Mouse (Mus musculus) midbrain, postnatal 0 days (tissue): ENCODE measurements at regions not wholly inside any gene's neighbourhood (a gene's known extent, or its start where the extent isn't known, plus 50 kb on each side); places are given as distances from the start of the nearest gene placed in this dataset.
A peak's percentile ranks its signal among the peaks of the same experiment; 100 is the strongest.

Experiments used
- ATAC-seq: fragments of 200-750 bp; cut with Nextera tagmentation; 2 replicates; pipeline ENCODE4 v1.8.0; 2017; ENCODE audit warnings: moderate number of reproducible peaks, mild to moderate bottlenecking, moderate TSS enrichment, moderate library complexity; ENCODE audit not compliant: low FRiP score
- DNase-seq: peaks from one replicate; pipeline ENCODE4 v3.0.0-alpha.2; 2015; ENCODE audit warnings: low spot score
- H3K27ac ChIP-seq: fragments of 300-500 bp; sonication (generic); 2 replicates; pipeline ENCODE4 v1.5.1; 2014; ENCODE audit warnings: low read depth, mild to moderate bottlenecking, low read length, mixed read lengths
- H3K27me3 ChIP-seq: fragments of 300-500 bp; sonication (generic); 2 replicates; pipeline ENCODE4 v1.6.1; 2014; ENCODE audit warnings: low read length, control low read depth, mixed read lengths; ENCODE audit not compliant: insufficient read depth
- H3K36me3 ChIP-seq: fragments of 300-500 bp; sonication (generic); 2 replicates; pipeline ENCODE4 v1.6.1; 2014; ENCODE audit warnings: low read length, control low read depth, mixed read lengths; ENCODE audit not compliant: insufficient read depth
- H3K4me1 ChIP-seq: fragments of 300-500 bp; sonication (generic); 2 replicates; pipeline ENCODE4 v1.6.1; 2014; ENCODE audit warnings: mild to moderate bottlenecking, control low read depth, antibody characterized with exemption, low read length, mixed read lengths; ENCODE audit not compliant: insufficient read depth
- H3K4me2 ChIP-seq: fragments of 300-500 bp; sonication (generic); 2 replicates; pipeline ENCODE4 v1.6.1; 2014; ENCODE audit warnings: low read depth, mild to moderate bottlenecking, low read length, mixed read lengths; ENCODE audit not compliant: poor library complexity, severe bottlenecking
- H3K4me3 ChIP-seq: fragments of 300-500 bp; sonication (generic); 2 replicates; pipeline ENCODE4 v1.5.1; 2014; ENCODE audit warnings: low read depth, mild to moderate bottlenecking, low read length, moderate library complexity
- H3K9ac ChIP-seq: fragments of 300-500 bp; sonication (generic); replicated peaks from 2 replicates; pipeline ENCODE4 v1.6.1; 2014; ENCODE audit warnings: mild to moderate bottlenecking, low read length, moderate library complexity, mixed read lengths; ENCODE audit not compliant: poor library complexity, severe bottlenecking
- H3K9me3 ChIP-seq: fragments of 300-500 bp; sonication (generic); 2 replicates; pipeline ENCODE4 v1.6.1; 2016; ENCODE audit warnings: low read length, control low read depth
- CTCF ChIP-seq: IDR thresholded peaks from 2 replicates; pipeline ENCODE4 v1.5.1; 2016; ENCODE audit warnings: antibody characterized with exemption, mild to moderate bottlenecking
- WGBS: fragments of 180-500 bp; shearing (Covaris S2); extraction: QIAGEN DNeasy Blood & Tissue Kit; methylation state at CpG from one replicate; pipeline ENCODE4 v1.1.7; 2014; 5-methylcytosine and 5-hydroxymethylcytosine counted together

DNA sequence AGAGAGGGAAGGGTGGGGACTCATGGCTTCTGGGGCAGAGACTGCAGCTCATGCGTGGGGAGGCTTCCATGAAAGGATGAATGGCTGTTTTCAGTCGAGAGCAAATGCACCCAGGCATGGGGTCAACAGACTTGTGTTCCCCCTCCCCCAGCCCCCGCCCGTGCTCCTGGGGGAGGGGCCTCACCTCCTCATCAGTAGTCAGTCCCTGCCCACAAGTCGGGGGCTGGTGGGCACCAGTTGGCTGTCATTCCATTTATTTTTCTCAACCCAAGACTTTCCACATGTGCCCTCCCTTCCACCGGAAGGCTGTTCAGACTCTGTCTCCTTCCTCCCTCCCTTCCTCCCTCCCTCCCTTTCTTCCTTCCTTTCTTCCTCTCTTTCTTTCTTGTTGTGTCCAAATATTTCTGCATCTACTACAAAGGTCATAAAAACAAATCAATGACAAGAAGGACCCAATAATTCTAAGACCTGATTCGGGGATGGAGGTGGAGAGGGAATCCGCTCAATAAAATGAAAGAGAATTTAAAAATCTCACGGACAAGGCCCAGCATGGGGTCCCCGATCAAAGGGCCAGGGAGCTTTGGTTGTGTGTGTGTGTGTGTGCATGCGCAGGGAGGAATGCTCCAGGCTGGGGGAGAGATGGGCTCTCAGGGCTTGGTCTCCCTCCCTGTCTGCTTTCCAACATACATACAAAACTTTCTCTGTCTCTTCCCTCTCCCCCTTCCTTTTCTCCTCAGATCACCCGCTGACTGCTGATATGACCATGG lies 57.7 kb downstream of the Rpl14 start:
- Histone ChIP-seq H3K9me3 (0 out of 2 replicates have a peak, but pooled peaks cover 4% of the 10 kb centered on the region), H3K36me3 (no peaks in the 10 kb centered on the region), H3K4me2 (no peak overlapping the region), H3K4me1 (no peaks in the 10 kb centered on the region), H3K27ac (no peak overlapping the region), H3K4me3 (no peak overlapping the region), H3K9ac (no peak overlapping the region), H3K27me3 (no peaks in the 10 kb centered on the region)
- TF ChIP-seq CTCF = no peak
- no peak for ATAC-seq
- DNase-seq = no peak
- WGBS = 44% methylated on average over 12 of the region's 12 CpGs

DNA sequence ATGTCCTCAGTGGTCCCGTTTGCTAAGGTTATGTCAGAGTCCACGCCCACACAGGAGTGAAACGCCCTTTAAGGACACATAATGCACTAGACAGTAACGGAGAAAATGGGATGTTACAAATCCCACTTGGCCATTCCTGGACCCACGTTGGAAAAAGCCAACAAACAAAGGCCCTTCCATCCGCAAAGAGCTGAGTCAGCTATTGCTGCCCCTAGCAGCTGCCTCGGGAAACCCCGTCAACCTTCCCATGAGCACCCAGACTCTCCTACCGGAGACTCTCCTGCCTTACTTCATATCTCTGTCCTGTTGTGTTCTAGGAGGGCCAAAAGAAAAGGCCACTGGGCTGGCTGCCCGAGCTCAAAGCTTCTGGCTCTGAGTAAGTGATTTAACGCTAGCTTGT lies 58.4 kb downstream of the Rpl14 start:
- no peak for ATAC-seq
- no peak for TF ChIP-seq CTCF

GRCm38 (mm10) chr9:120632821-120633220 lies 61.6 kb downstream of the Rpl14 start:
- Histone ChIP-seq H3K27me3 (no peaks in the 10 kb centered on the region), H3K36me3 (no peaks in the 10 kb centered on the region), H3K9ac (no peak overlapping the region), H3K4me2 (no peak overlapping the region), H3K9me3 (no peaks in the 10 kb centered on the region), H3K4me3 (no peak overlapping the region), H3K4me1 (no peaks in the 10 kb centered on the region), H3K27ac (no peak overlapping the region)
- ATAC-seq (no peak), DNase-seq (peak; percentile 37)
- TF ChIP-seq CTCF = no peak
- WGBS = 40% methylated on average over 10 of the region's 10 CpGs

More for the DNA sequence above, 58.4 kb downstream of the Rpl14 start:
- no peak overlapping the region for H3K4me2 ChIP-seq
- no peak overlapping the region for H3K4me3 ChIP-seq
- H3K36me3 ChIP-seq = no peaks in the 10 kb centered on the region
- no peaks in the 10 kb centered on the region for H3K27me3 ChIP-seq
- no peak overlapping the region for H3K27ac ChIP-seq
- no peaks in the 10 kb centered on the region for H3K4me1 ChIP-seq
- H3K9me3 ChIP-seq = 0 out of 2 replicates have a peak, but pooled peaks cover 2% of the 10 kb centered on the region
- DNase-seq = no peak
- no peak overlapping the region for H3K9ac ChIP-seq
- 64% methylated on average over 11 of the region's 11 CpGs for WGBS

DNA sequence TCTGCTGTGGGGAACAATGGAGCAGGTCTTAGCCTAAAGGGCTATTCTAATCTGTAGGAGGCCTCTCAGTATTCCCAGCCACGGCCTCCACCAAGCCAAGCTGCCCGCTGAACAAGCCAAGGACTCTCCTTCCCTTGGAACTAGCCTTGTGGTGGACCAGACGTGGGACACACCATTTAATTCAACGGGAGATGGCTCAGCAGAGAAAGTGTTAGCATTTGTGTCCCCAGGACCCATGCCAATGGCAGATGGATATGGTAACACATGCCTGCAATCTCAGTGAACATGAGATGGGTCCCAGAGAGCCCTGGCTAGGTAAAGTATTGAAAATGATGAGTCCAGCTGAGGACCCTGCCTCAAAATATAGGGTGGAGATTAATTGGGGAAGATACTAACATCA lies 71.4 kb downstream of the Rpl14 start:
- Histone ChIP-seq H3K4me2 (no peak overlapping the region), H3K36me3 (no peaks in the 10 kb centered on the region), H3K27ac (no peak overlapping the region), H3K4me1 (peaks cover 5% of the 10 kb centered on the region; the same call in 1 of the 2 replicates), H3K9me3 (no peaks in the 10 kb centered on the region), H3K4me3 (no peak overlapping the region), H3K9ac (no peak overlapping the region), H3K27me3 (no peaks in the 10 kb centered on the region)
- 85% methylated on average over 4 of the region's 4 CpGs for WGBS
- TF ChIP-seq CTCF = no peak
- DNase-seq = no peak
- ATAC-seq = no peak

DNA sequence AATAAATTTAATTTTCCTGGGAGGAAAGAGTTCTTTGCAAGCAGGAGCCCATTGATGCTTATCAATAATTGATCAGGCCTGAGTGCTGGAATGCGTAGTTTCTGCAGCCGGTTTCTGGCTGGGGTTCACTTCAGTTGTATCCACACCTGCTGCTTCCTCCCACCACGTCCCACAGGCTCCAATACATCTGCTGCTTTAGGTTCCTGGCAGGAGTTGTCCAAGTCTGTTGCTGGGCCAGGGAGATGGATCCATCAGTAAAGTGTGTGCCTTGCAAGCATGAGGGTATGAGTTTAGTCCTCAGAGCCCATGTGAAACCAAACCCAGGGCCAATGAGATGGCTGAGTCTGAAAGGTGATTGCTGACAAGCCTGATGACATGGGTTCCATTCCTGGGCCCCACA lies 72.1 kb downstream of the Rpl14 start:
- H3K36me3 ChIP-seq = no peaks in the 10 kb centered on the region
- H3K4me1 ChIP-seq = peaks cover 5% of the 10 kb centered on the region; the same call in 1 of the 2 replicates
- no peak overlapping the region for H3K4me3 ChIP-seq
- TF ChIP-seq CTCF = no peak
- no peaks in the 10 kb centered on the region for H3K9me3 ChIP-seq
- WGBS = 78% methylated on average over 3 of the region's 3 CpGs
- no peak overlapping the region for H3K27ac ChIP-seq
- H3K4me2 ChIP-seq = no peak overlapping the region
- H3K9ac ChIP-seq = no peak overlapping the region
- DNase-seq (no peak), ATAC-seq (no peak)
- no peaks in the 10 kb centered on the region for H3K27me3 ChIP-seq

DNA sequence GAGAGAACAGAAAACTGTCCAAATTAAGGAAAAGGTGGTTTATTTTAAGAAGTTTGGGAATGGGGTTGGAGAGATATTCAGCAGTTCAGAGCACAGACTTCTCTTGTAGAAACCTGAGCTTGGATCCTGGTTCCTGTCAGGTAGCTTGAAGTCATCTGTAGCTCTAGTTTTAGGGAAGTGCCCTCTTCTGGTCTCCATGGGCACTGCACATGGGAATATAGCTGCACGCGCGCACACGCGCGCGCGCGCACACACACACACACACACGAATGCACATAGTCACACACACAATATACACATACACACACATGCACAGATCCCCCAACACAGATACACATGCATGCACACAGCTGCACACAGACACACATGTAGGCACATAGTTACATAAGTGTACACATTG lies 74.5 kb downstream of the Rpl14 start:
- no peak overlapping the region for H3K9ac ChIP-seq
- DNase-seq (no peak), ATAC-seq (no peak)
- H3K4me1 ChIP-seq = peaks cover 5% of the 10 kb centered on the region; the same call in 1 of the 2 replicates
- no peaks in the 10 kb centered on the region for H3K36me3 ChIP-seq
- TF ChIP-seq CTCF = peak; percentile 24; the same call in 1 of the 2 replicates
- H3K4me3 ChIP-seq = no peak overlapping the region
- no peak overlapping the region for H3K27ac ChIP-seq
- no peaks in the 10 kb centered on the region for H3K27me3 ChIP-seq
- H3K9me3 ChIP-seq = no peaks in the 10 kb centered on the region
- no peak overlapping the region for H3K4me2 ChIP-seq
- 96% methylated on average over 10 of the region's 10 CpGs for WGBS
